Mouse (Mus musculus) heart, adult 2 months (tissue): ENCODE measurements at regions not wholly inside any gene's neighbourhood (a gene's known extent, or its start where the extent isn't known, plus 50 kb on each side); places are given as distances from the start of the nearest gene placed in this dataset.

Source experiments
- CTCF ChIP-seq: fragments of 200-600 bp; IDR thresholded peaks from 2 replicates; pipeline ENCODE4 v1.8.1; 2022; ENCODE audit warnings: antibody characterized with exemption, mild to moderate bottlenecking, moderate library complexity
- EP300 ChIP-seq: fragments of 200-500 bp; IDR thresholded peaks from 2 replicates; pipeline ENCODE4 v1.6.1; 2011; ENCODE audit warnings: low read depth, low read length, control low read depth; ENCODE audit not compliant: insufficient read depth
- POLR2A ChIP-seq: fragments of 200-500 bp; IDR thresholded peaks from 2 replicates; pipeline ENCODE4 v1.6.1; 2011; ENCODE audit warnings: mild to moderate bottlenecking, low read depth, low read length, control low read depth; ENCODE audit not compliant: insufficient read depth

DNA sequence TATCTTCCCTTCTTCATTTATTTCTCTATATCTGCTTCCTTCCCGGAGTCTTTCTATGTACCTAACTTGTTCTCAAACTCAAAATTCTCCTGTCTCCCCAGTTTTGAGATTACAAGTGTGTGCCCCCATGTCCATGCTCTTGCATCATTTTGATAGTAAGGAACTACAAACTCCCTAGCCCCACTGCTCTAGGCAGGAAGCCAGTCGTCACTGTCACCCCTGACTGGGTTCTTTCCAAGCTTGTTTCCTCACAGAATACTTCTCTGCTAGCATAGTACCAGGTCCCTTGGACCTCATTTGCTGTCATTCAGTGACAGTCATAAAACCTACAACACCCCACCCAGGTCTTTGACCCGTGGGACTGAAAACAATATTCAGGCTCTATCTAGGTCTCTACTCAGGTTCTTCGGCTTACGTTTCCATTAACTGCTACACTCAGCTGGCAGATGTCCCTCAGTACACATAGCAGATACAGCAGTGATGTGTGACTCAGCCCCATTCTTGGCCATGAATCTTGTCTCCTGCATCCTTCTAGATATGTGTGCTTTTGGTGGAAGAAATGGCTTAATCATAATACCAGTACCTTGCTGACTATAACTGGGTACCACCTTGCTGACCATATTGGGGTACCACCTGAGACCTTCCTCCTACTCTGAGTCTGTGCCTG lies 89.3 kb upstream of the Atg10 start:
- TF ChIP-seq CTCF (no peak), POLR2A (no peak), EP300 (no peak)
